Mouse (Mus musculus) heart, postnatal 25 days (tissue): Measurements from ENCODE around the gene Zim1. TPM values are rescaled to one million over a fixed set of nuclear protein-coding genes. Genes with fewer than 3 reads are reported as not detected.

Experiments used
- DNase-seq: peaks from one replicate; pipeline ENCODE4 v3.0.0; 2022; ENCODE audit warnings: low spot score
- intact Hi-C: fragments of 180-260 bp; cut with DNase I; formaldehyde crosslinking; loops from one replicate; pipeline ENCODE4 v1.15.1; 2025
- total RNA-seq, 2 experiments: library from RNA; stranded (reverse); gene quantifications; 2 replicates each; pipeline ENCODE4 v1.2.3; 2021

Zim1 gene
- total RNA-seq: 1 to 10 TPM; 5.6 to 6.0 TPM

GRCm38 (mm10) chr7:6696241-6697045 is at the start of gene Zim1:
Zim1 (minus strand) TSS chr7:6696450.
- intact Hi-C loops: no loop called here

GRCm38 (mm10) chr7:6744281-6744904 is 48.1 kb upstream of the Zim1 start:
- intact Hi-C loops: no loop called here

More at GRCm38 (mm10) chr7:6696241-6697045, at the start of gene Zim1:
- peak; percentile 61 for DNase-seq

GRCm38 (mm10) chr7:6736060-6736459 is 39.8 kb upstream of the Zim1 start:
- no peak for DNase-seq
- intact Hi-C loops: no loop called here

More at GRCm38 (mm10) chr7:6744281-6744904, 48.1 kb upstream of the Zim1 start:
- DNase-seq: no peak

GRCm38 (mm10) chr7:6731930-6732329 is 35.7 kb upstream of the Zim1 start:
- no peak for DNase-seq
- intact Hi-C loops: loop anchor here (5.0 kb wide), 1 partner anchor 190 kb away; no protein-coding TSS in a partner anchor

- intact Hi-C loops: loop anchor here (5.0 kb wide), 1 partner anchor 191 kb away; no protein-coding TSS in a partner anchor
- DNase-seq: no peak
Measured at GRCm38 (mm10) chr7:6731373-6731772, 35.1 kb upstream of the Zim1 start.

- DNase-seq: no peak
- intact Hi-C loops: loop anchor here (5.0 kb wide), 1 partner anchor 192 kb away; no protein-coding TSS in a partner anchor
Measured at GRCm38 (mm10) chr7:6730801-6731200, 34.6 kb upstream of the Zim1 start.

- peak; percentile 78 for DNase-seq
- intact Hi-C loops: loop anchor here (5.0 kb wide), 1 partner anchor 192 kb away; no protein-coding TSS in a partner anchor
Measured at GRCm38 (mm10) chr7:6730241-6730640, 34.0 kb upstream of the Zim1 start, which contains the start of the genes Peg3 and Usp29. Peg3 (minus strand) TSS chr7:6730431. Usp29 (plus strand) TSS chr7:6730578.

- DNase-seq: peak; percentile 92
- intact Hi-C loops: loop anchor here (10.0 kb wide), 1 partner anchor 364 kb away; the partner anchor contains the start of gene Zfp78
Measured at GRCm38 (mm10) chr7:6729061-6729817, 33.0 kb upstream of the Zim1 start.

- intact Hi-C loops: loop anchor here (10.0 kb wide), 1 partner anchor 364 kb away; the partner anchor contains the start of gene Zfp78
Measured at GRCm38 (mm10) chr7:6728263-6728931, 32.1 kb upstream of the Zim1 start.

GRCm38 (mm10) chr7:6727351-6728121 is 31.3 kb upstream of the Zim1 start:
- DNase-seq: peak; percentile 80
- intact Hi-C loops: loop anchor here (2.0 to 10.0 kb wide), 2 partner anchors 67 to 363 kb away; partner anchors contain the start of gene Zfp78

More at GRCm38 (mm10) chr7:6728263-6728931, 32.1 kb upstream of the Zim1 start:
- DNase-seq: peak; percentile 91

- intact Hi-C loops: no loop called here
Measured at GRCm38 (mm10) chr7:6709396-6709795, 13.1 kb upstream of the Zim1 start.

GRCm38 (mm10) chr7:6708451-6709180 is 12.4 kb upstream of the Zim1 start:
- DNase-seq: no peak
- intact Hi-C loops: no loop called here

More at GRCm38 (mm10) chr7:6709396-6709795, 13.1 kb upstream of the Zim1 start:
- no peak for DNase-seq

- no peak for DNase-seq
- intact Hi-C loops: no loop called here
Measured at GRCm38 (mm10) chr7:6707416-6708015, 11.3 kb upstream of the Zim1 start.

GRCm38 (mm10) chr7:6699230-6699629 is 3.0 kb upstream of the Zim1 start:
- intact Hi-C loops: no loop called here
- no peak for DNase-seq

- intact Hi-C loops: no loop called here
- DNase-seq: no peak
Measured at GRCm38 (mm10) chr7:6685511-6685910, 10.7 kb downstream of the Zim1 start.

- no peak for DNase-seq
- intact Hi-C loops: no loop called here
Measured at GRCm38 (mm10) chr7:6666726-6667125, 29.5 kb downstream of the Zim1 start.

GRCm38 (mm10) chr7:6663430-6663829 is 32.8 kb downstream of the Zim1 start:
- intact Hi-C loops: loop anchor here (5.0 kb wide), 1 partner anchor 274 kb away; no protein-coding TSS in a partner anchor
- no peak for DNase-seq
